Mouse (Mus musculus): ENCODE measurements around the gene Dnali1.

The Dnali1 gene

GRCm38 (mm10) chr4:125029891-125030614 is 35.5 kb downstream of the Dnali1 start:
- DNase-seq: peak; percentile 94 to 96

DNA sequence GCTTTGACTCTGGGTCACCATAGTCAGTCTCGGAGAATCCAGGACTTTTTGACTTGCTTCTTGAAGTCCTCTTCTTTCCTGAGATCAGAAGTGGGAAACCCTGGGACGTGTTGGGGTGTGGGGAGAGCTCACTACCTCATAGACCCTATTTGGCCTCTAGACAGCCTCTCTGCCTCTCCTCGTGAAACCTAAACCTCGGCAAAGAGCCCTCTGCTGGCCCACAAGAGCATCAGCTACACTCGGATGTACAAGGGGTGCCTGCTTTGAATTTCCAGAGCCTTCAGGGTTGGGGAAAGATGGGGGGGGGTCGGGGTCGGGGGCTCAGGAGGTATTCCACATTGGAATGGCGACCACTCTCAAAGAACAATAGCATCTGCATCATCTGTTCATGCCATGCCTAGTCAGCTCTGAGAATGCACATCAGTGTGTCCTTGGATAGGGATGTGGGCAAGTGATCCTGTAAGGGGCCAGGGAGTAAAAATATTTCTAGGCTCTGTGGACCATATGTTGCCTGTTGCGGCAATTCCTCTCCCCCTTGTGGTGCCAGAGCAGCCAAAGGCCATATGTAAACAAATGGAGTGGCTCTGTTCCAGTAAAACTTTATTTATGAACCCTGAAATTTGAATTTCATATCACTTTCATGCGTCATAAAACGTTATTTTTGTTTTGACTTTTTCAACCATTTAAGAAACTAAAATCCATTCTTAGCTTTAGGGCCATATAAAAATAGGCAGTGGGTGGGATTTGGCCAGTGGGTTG is 44.5 kb downstream of the Dnali1 start:
- no peak for DNase-seq

- peak in 1 of 2 experiments; percentile 10 for DNase-seq
Measured at GRCm38 (mm10) chr4:125017431-125017830, 48.1 kb downstream of the Dnali1 start.

DNA sequence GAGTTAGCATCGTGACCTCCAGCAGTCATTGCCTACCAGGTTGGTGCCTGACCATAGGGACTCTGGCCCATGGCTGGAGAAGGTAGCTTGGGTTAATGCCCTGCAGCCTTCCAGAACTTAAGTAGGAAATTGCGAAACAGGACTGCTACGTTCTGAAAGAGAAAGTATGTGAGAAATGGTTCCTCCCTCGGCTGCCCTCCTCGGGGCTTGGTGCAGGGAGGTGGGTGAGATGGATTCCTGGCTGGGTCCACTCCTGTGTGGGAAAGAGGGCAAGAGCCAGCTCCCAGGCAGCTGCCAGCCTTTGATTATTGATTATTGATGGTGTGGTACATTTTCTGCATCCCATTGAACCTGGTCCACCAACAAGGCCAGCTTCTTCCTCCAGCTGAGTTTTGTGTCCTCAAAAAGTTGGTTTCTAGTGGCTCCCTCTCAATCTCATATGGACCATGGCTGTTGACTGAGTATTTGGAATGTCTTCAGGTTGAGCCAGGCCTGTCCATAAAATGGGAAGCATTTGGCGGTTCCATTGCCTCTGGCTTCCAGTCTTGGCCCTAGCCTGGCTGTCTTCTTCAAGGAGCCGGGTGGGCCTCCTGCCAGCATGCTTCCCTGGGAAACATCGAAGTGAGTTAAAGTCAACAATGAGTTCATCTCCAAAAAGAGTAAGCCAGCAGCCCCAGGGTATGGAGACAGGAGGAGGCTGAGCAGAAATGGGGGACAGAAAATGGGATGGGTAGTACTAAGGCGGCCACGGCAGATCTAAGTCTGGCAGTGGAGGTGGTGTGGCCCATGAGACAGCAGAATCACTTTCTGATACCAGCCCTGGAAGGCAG is 49.5 kb downstream of the Dnali1 start, which contains the start of gene Gnl2:
Gene Gnl2 (plus strand): TSS at position 780 of the 830 bp plus-strand sequence.
- DNase-seq: no peak

DNA sequence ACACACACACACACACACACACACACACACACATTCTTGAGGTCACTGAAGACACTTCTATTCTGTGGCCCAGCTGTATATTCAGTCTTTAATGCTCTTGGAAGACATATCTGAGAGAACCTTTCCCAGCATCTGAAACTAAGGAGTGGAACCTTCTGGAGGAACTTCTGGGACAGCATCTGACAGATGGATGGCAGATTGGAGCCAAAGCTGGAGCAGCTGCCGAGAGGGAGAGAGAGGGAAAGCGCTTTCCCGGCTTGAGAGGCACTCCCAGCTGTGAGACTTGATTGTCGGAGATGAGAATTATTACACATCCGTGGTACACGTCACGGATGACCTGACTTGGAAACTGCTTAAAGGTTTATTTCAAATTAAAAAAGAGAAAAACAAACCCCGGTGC is 56.8 kb downstream of the Dnali1 start:
- DNase-seq: no peak

DNA sequence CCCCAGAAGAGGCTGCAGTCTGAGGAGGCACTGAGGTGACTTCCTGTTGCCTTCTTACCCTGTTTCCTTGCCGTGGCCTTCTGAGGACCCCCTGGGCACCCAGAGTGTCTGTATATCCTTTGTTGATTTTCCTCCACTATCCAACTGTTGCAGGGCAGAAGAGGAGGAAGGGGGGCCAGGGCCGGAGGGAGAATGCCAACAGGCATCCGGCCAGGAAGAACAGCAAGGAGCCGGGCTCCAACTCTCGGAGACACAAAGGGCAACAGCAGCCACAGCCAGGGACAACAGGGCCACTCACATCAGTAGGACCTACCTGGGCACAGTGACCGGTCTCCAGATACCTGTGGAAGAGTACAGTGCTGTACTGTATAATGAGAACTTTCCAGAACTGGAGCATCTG is 57.3 kb downstream of the Dnali1 start:
- DNase-seq: no peak

GRCm38 (mm10) chr4:125007460-125007859 is 58.0 kb downstream of the Dnali1 start:
- no peak for DNase-seq

Data from cerebellum, postnatal 25 days (tissue).